Mouse (Mus musculus): ENCODE measurements around the gene Gm3248.
"Not testable (repeated sequence)": the region's sequence is repeated elsewhere in the genome, so short reads cannot be mapped to it uniquely, and the experiment has no call there.

DNA sequence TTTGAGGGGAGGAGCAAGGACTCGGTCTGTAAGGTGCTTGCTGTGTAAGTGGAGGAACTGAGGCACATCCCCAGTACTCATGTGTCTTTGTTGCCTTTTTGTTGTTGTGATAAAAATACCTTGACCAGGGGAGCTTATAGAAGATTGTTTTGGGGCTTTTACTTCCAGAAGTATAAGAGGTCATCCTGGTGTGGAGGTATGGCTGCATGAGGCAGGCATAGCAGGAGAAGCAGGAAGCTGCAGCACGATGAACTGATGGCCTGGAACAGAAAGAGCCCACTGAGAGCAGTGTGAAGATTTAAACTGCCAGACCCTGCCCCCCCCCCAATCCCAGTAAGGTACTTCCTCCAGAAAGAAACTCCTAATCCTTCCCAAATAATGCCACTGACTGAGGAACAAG lies 47.8 kb downstream of the Gm3248 start:
- TF ChIP-seq POLR2A (IDR thresholded peaks at IDR 0.05; ENCODE audit: borderline replicate concordance, extremely low read depth, low read depth, low read length); CTCF (IDR thresholded peaks at IDR 0.05; ENCODE audit: insufficient read depth, low read length): not testable (repeated sequence)

Measured in lung, adult 2 months (tissue).